Mouse (Mus musculus) heart, postnatal 0 days (tissue): ENCODE measurements around the gene Shroom3.

Source experiments
- CTCF ChIP-seq: IDR thresholded peaks from 2 replicates; pipeline ENCODE4 v1.5.1; 2016; ENCODE audit warnings: antibody characterized with exemption, control low read depth, low read depth
- EP300 ChIP-seq: IDR thresholded peaks from 2 replicates; pipeline ENCODE4 v1.6.1; 2016; ENCODE audit warnings: antibody characterized with exemption, low read depth

- TF ChIP-seq CTCF (no peak), EP300 (no peak)
These were observed 202.9 kb downstream of the Shroom3 start for GRCm38 (mm10) chr5:92886141-92886540.
